Mouse (Mus musculus) ES-E14 (cell line): Measurements from ENCODE around the gene Pacsin2. TPM values are rescaled to one million over a fixed set of nuclear protein-coding genes. Genes with fewer than 3 reads are reported as not detected.

ENCODE experiments used
- DNase-seq: peaks from one replicate; pipeline ENCODE4 v3.0.0-alpha.2; 2013; ENCODE audit warnings: low read depth, low spot score
- H3K27ac ChIP-seq: 2 replicates; pipeline ENCODE4 v1.5.1; 2012; ENCODE audit warnings: low read depth, mild to moderate bottlenecking, low read length, moderate library complexity, mixed read lengths; ENCODE audit not compliant: poor library complexity, insufficient read depth, severe bottlenecking
- H3K36me3 ChIP-seq: 2 replicates; pipeline ENCODE4 v1.6.1; 2012; ENCODE audit warnings: mild to moderate bottlenecking, low read length, moderate library complexity, mixed read lengths; ENCODE audit not compliant: control insufficient read depth, poor library complexity, insufficient read depth, severe bottlenecking
- H3K4me1 ChIP-seq, 2 experiments: fragments of 150-350 bp in 1 of 2; sonication (generic) in 1 of 2; 2 replicates each; pipeline ENCODE4 v1.6.1; 2012; ENCODE audit warnings: low read length in 2 of 2, mild to moderate bottlenecking in 1 of 2, mixed read lengths in 1 of 2; ENCODE audit not compliant: control insufficient read depth in 2 of 2, insufficient read depth in 2 of 2, poor library complexity in 1 of 2
- H3K4me3 ChIP-seq, 2 experiments: fragments of 150-350 bp in 1 of 2; sonication (generic) in 1 of 2; 2 replicates each; pipeline ENCODE4 v1.5.1; 2012; ENCODE audit warnings: low read length in 2 of 2, low read depth in 1 of 2, mild to moderate bottlenecking in 1 of 2, mixed read lengths in 1 of 2; ENCODE audit not compliant: insufficient read depth in 1 of 2, poor library complexity in 1 of 2, severe bottlenecking in 1 of 2
- H3K9ac ChIP-seq: 2 replicates; pipeline ENCODE4 v1.6.1; 2012; ENCODE audit warnings: low read depth, mild to moderate bottlenecking, low read length, mixed read lengths; ENCODE audit not compliant: poor library complexity, insufficient read depth, severe bottlenecking
- H3K9me3 ChIP-seq: fragments of 150-350 bp; sonication (generic); 2 replicates; pipeline ENCODE4 v1.6.1; 2012; ENCODE audit warnings: low read depth, mild to moderate bottlenecking, low read length; ENCODE audit not compliant: control insufficient read depth, insufficient read depth
- CHD2 ChIP-seq: IDR thresholded peaks from 2 replicates; pipeline ENCODE4 v1.6.1; 2014; ENCODE audit warnings: mild to moderate bottlenecking, low read depth, low read length, inconsistent platforms
- HCFC1 ChIP-seq: IDR thresholded peaks from 2 replicates; pipeline ENCODE4 v1.6.1; 2012; ENCODE audit warnings: low read length, inconsistent platforms, borderline replicate concordance; ENCODE audit not compliant: insufficient read depth
- MAFK ChIP-seq: IDR thresholded peaks from 2 replicates; pipeline ENCODE4 v1.6.1; 2014; ENCODE audit warnings: mild to moderate bottlenecking, low read depth, low read length, inconsistent platforms; ENCODE audit not compliant: insufficient read depth
- ZC3H11A ChIP-seq: IDR thresholded peaks from 2 replicates; pipeline ENCODE4 v1.6.1; 2012; ENCODE audit warnings: low read depth, mild to moderate bottlenecking, inconsistent platforms, low read length, borderline replicate concordance
- ZNF384 ChIP-seq: IDR thresholded peaks from 2 replicates; pipeline ENCODE4 v1.6.1; 2012; ENCODE audit warnings: low read depth, low read length, inconsistent platforms
- in situ Hi-C, 2 experiments: fragments of 600-800 bp; cut with MboI; formaldehyde crosslinking; loops; one replicate each; pipeline ENCODE4 v1.15.1; 2025; ENCODE audit warnings: low sequenced_read_pairs in 2 of 2, inconsistent platforms in 1 of 2; ENCODE audit not compliant: unreplicated experiment in 2 of 2
- total RNA-seq: library from RNA; depleted of rRNA; stranded (reverse); fragments of 300-350 nt; gene quantifications from 2 replicates; pipeline ENCODE4 v1.2.3, GENCODE M21; 2012

The Pacsin2 gene
- total RNA-seq, 1 experiment = 67.7 TPM

- Histone ChIP-seq H3K27ac (no peak overlapping the region), H3K9ac (no peak overlapping the region), H3K9me3 (no peaks in the 10 kb centered on the region), H3K4me3 (no peak overlapping the region), H3K4me1 (peaks cover 2% of the 10 kb centered on the region in 2 experiments; a peak in 2 of 4 replicates), H3K36me3 (no peaks in the 10 kb centered on the region)
- no peak for DNase-seq
- in situ Hi-C loops = no loop called here
- TF ChIP-seq HCFC1 = no peak
- no peak for TF ChIP-seq MAFK
- no peak for TF ChIP-seq CHD2
- TF ChIP-seq ZC3H11A = no peak
- TF ChIP-seq ZNF384 = no peak
Observed at GRCm38 (mm10) chr15:83425794-83426193, 38.6 kb downstream of the Pacsin2 start.

GRCm38 (mm10) chr15:83425277-83425676, 39.1 kb downstream of the Pacsin2 start:
- no peaks in the 10 kb centered on the region for H3K9me3 ChIP-seq
- H3K27ac ChIP-seq = no peak overlapping the region
- H3K4me3 ChIP-seq = no peak overlapping the region
- DNase-seq = no peak
- peaks cover 2% of the 10 kb centered on the region in 2 experiments; a peak in 2 of 4 replicates for H3K4me1 ChIP-seq
- no peaks in the 10 kb centered on the region for H3K36me3 ChIP-seq
- TF ChIP-seq CHD2 (no peak), ZNF384 (no peak)
- no peak overlapping the region for H3K9ac ChIP-seq
- in situ Hi-C loops = no loop called here

- in situ Hi-C loops = no loop called here
- H3K36me3 ChIP-seq = no peaks in the 10 kb centered on the region
- DNase-seq = no peak
- no peak overlapping the region for H3K4me3 ChIP-seq
- H3K4me1 ChIP-seq = peaks cover 0 to 2% of the 10 kb centered on the region in 2 experiments; a peak in 2 of 4 replicates
- H3K27ac ChIP-seq = no peak overlapping the region
- H3K9ac ChIP-seq = no peak overlapping the region
- H3K9me3 ChIP-seq = no peaks in the 10 kb centered on the region
- no peak for TF ChIP-seq ZC3H11A
- TF ChIP-seq HCFC1 = no peak
- TF ChIP-seq ZNF384 = no peak
- TF ChIP-seq CHD2 = no peak
- no peak for TF ChIP-seq MAFK
Observed at GRCm38 (mm10) chr15:83423589-83424384, 40.6 kb downstream of the Pacsin2 start.

- Histone ChIP-seq H3K27ac (no peak overlapping the region), H3K36me3 (no peaks in the 10 kb centered on the region), H3K4me1 (peaks cover 3 to 4% of the 10 kb centered on the region in 2 experiments; a peak in 2 of 4 replicates), H3K4me3 (no peak overlapping the region), H3K9me3 (no peaks in the 10 kb centered on the region), H3K9ac (no peak overlapping the region)
- DNase-seq = no peak
- TF ChIP-seq HCFC1 (no peak), MAFK (no peak)
- in situ Hi-C loops = no loop called here
Observed at GRCm38 (mm10) chr15:83422299-83422981, 42.0 kb downstream of the Pacsin2 start.
